ENCODE assay signal across 15 mouse cellular contexts in the genomic region with DNA sequence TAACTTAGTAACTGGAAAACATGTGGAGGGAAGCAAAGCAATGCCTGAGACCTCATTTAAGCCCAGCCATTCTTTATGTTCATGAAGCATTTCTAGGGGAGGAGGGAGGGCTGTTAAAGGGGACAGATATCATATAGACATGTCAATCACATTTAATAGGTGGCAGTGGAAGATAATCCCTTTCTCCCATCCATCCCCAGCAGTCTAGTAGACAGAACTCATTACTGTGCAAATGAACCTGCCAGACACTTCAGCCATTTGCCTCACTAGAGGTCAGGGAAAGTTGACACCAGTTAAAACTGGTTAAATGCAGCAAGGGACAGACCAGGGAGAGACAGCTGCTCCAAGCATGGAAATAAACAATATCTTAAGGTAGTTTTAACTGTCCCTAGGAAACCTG.
DNase-seq lines count a peak whose midpoint lies in the region; ATAC-seq and TF ChIP-seq lines count a peak whose summit lies in the region.
"Had no signal": no experiment of that assay in that cellular context is flagged by ENCODE, and none has a peak within 500 bp of the region (broad histone marks: within the 10 kb centered on the region; RNA-seq: fewer than 3 reads in every experiment).

No protein-coding gene starts in this region.

- H3K4me1 ChIP-seq in forebrain, embryonic 11.5 days (replicated peaks; ENCODE audit: control insufficient read depth, insufficient read depth, low read length): no peaks in the 10 kb centered on the region
- H3K4me1 ChIP-seq in forebrain, postnatal 0 days (ENCODE audit: insufficient read depth): no peaks in the 10 kb centered on the region
- H3K4me1 ChIP-seq in hindbrain, embryonic 13.5 days (replicated peaks): peaks cover 6% of the 10 kb centered on the region
- H3K4me1 ChIP-seq in midbrain, embryonic 13.5 days (replicated peaks): peaks cover 4% of the 10 kb centered on the region
- H3K4me1 ChIP-seq in thymus, adult 2 months (replicated peaks; ENCODE audit: control insufficient read depth, insufficient read depth, low read length): no peaks in the 10 kb centered on the region
- H3K4me1 ChIP-seq in intestine, postnatal 0 days (replicated peaks; ENCODE audit: control insufficient read depth, insufficient read depth, low read length): no peaks in the 10 kb centered on the region
- H3K4me1 ChIP-seq: heart, embryonic 13.5 days; liver, embryonic 13.5 days had no signal

- no peak overlapping the region for H3K9ac ChIP-seq in forebrain, embryonic 11.5 days (ENCODE audit: low read length)
- H3K9ac ChIP-seq in forebrain, postnatal 0 days: no peak overlapping the region
- H3K9ac ChIP-seq in hindbrain, embryonic 13.5 days: no peak overlapping the region
- no peak overlapping the region for H3K9ac ChIP-seq in midbrain, embryonic 13.5 days (replicated peaks)
- H3K9ac ChIP-seq in intestine, postnatal 0 days (ENCODE audit: low read depth, low read length): no peak overlapping the region
- H3K9ac ChIP-seq: heart, embryonic 13.5 days; liver, embryonic 13.5 days had no signal

- no peaks in the 10 kb centered on the region for H3K9me3 ChIP-seq in forebrain, embryonic 11.5 days (ENCODE audit: control insufficient read depth, low read length)
- H3K9me3 ChIP-seq in forebrain, postnatal 0 days (ENCODE audit: low read length): no peaks in the 10 kb centered on the region
- no peaks in the 10 kb centered on the region for H3K9me3 ChIP-seq in hindbrain, embryonic 13.5 days
- H3K9me3 ChIP-seq in midbrain, embryonic 13.5 days: no peaks in the 10 kb centered on the region
- no peaks in the 10 kb centered on the region for H3K9me3 ChIP-seq in intestine, postnatal 0 days (ENCODE audit: control insufficient read depth)
- H3K9me3 ChIP-seq: heart, embryonic 13.5 days; liver, embryonic 13.5 days had no signal

- TF ChIP-seq POLR2A in thymus, adult 2 months (IDR thresholded peaks at IDR 0.05; ENCODE audit: control insufficient read depth, extremely low read depth, insufficient read depth, low read length, poor library complexity): no peak

- DNase-seq in forebrain, embryonic 11.5 days (ENCODE audit: low spot score): no peak
- DNase-seq in forebrain, postnatal 0 days: no peak
- peak; percentile 83 for DNase-seq in embryo, embryonic 10.5 days (ENCODE audit: low spot score)
- DNase-seq in thymus, adult 2 months: no peak
- DNase-seq in adrenal gland, postnatal 4 days (ENCODE audit: low spot score in 2 of 2): no peak
- DNase-seq: gastrocnemius, adult 2 months; layer of hippocampus, adult 9-11 months; liver, embryonic 13.5 days; lung, postnatal 36 days; right cerebral cortex, postnatal 25 days had no signal

- peak; percentile 93 for ATAC-seq in forebrain, embryonic 11.5 days (replicated peaks; ENCODE audit: low FRiP score)
- no peak for ATAC-seq in forebrain, postnatal 0 days
- peak; percentile 80 for ATAC-seq in hindbrain, embryonic 13.5 days (ENCODE audit: low FRiP score)
- peak; percentile 95 for ATAC-seq in midbrain, embryonic 13.5 days
- ATAC-seq in intestine, postnatal 0 days: no peak

- no peak for TF ChIP-seq CTCF in forebrain, postnatal 0 days (IDR thresholded peaks at IDR 0.05; ENCODE audit: low read depth)
- no peak for TF ChIP-seq CTCF in thymus, adult 2 months (IDR thresholded peaks at IDR 0.05; ENCODE audit: borderline replicate concordance, control insufficient read depth, extremely low read depth, insufficient read depth, low read length, poor library complexity)
- TF ChIP-seq CTCF in intestine, postnatal 0 days (IDR thresholded peaks at IDR 0.05; ENCODE audit: low read depth): no peak

- no peak overlapping the region for H3K27ac ChIP-seq in forebrain, embryonic 11.5 days (ENCODE audit: low read depth, low read length)
- no peak overlapping the region for H3K27ac ChIP-seq in forebrain, postnatal 0 days (ENCODE audit: low read depth, low read length)
- peak overlapping the region; percentile 35; the same call in 1 of the 2 replicates for H3K27ac ChIP-seq in hindbrain, embryonic 13.5 days
- no peak overlapping the region for H3K27ac ChIP-seq in midbrain, embryonic 13.5 days
- no peak overlapping the region for H3K27ac ChIP-seq in thymus, adult 2 months (ENCODE audit: control insufficient read depth, insufficient read depth, low read length)
- H3K27ac ChIP-seq in intestine, postnatal 0 days (ENCODE audit: low read depth, low read length): no peak overlapping the region
- H3K27ac ChIP-seq: gastrocnemius, adult 2 months; heart, embryonic 13.5 days; liver, embryonic 13.5 days had no signal

- no peak overlapping the region for H3K4me3 ChIP-seq in forebrain, embryonic 11.5 days (ENCODE audit: low read depth, low read length)
- no peak overlapping the region for H3K4me3 ChIP-seq in forebrain, postnatal 0 days (ENCODE audit: low read depth, low read length)
- H3K4me3 ChIP-seq in hindbrain, embryonic 13.5 days: no peak overlapping the region
- no peak overlapping the region for H3K4me3 ChIP-seq in midbrain, embryonic 13.5 days (replicated peaks)
- no peak overlapping the region for H3K4me3 ChIP-seq in thymus, adult 2 months (ENCODE audit: control insufficient read depth, insufficient read depth, low read length)
- H3K4me3 ChIP-seq in intestine, postnatal 0 days (ENCODE audit: low read depth, low read length): no peak overlapping the region
- H3K4me3 ChIP-seq: gastrocnemius, adult 2 months; heart, embryonic 13.5 days; liver, embryonic 13.5 days had no signal

- H3K27me3 ChIP-seq in forebrain, embryonic 11.5 days (ENCODE audit: control insufficient read depth, insufficient read depth, low read length): no peaks in the 10 kb centered on the region
- H3K27me3 ChIP-seq in forebrain, postnatal 0 days (ENCODE audit: insufficient read depth, low read length): no peaks in the 10 kb centered on the region
- no peaks in the 10 kb centered on the region for H3K27me3 ChIP-seq in hindbrain, embryonic 13.5 days
- H3K27me3 ChIP-seq in midbrain, embryonic 13.5 days: no peaks in the 10 kb centered on the region
- H3K27me3 ChIP-seq in thymus, adult 2 months (ENCODE audit: control insufficient read depth, insufficient read depth, low read length): no peaks in the 10 kb centered on the region
- H3K27me3 ChIP-seq in intestine, postnatal 0 days (replicated peaks; ENCODE audit: control insufficient read depth, insufficient read depth, low read length): no peaks in the 10 kb centered on the region
- H3K27me3 ChIP-seq: heart, embryonic 13.5 days; liver, embryonic 13.5 days had no signal

- H3K36me3 ChIP-seq in forebrain, embryonic 11.5 days (ENCODE audit: control insufficient read depth, insufficient read depth, low read length): no peaks in the 10 kb centered on the region
- no peaks in the 10 kb centered on the region for H3K36me3 ChIP-seq in forebrain, postnatal 0 days (ENCODE audit: insufficient read depth)
- H3K36me3 ChIP-seq in hindbrain, embryonic 13.5 days: no peaks in the 10 kb centered on the region
- no peaks in the 10 kb centered on the region for H3K36me3 ChIP-seq in midbrain, embryonic 13.5 days
- H3K36me3 ChIP-seq in thymus, adult 2 months (ENCODE audit: control insufficient read depth, insufficient read depth, low read length): no peaks in the 10 kb centered on the region
- H3K36me3 ChIP-seq in intestine, postnatal 0 days (ENCODE audit: control insufficient read depth, insufficient read depth): no peaks in the 10 kb centered on the region
- H3K36me3 ChIP-seq: G1E; heart, embryonic 13.5 days; liver, embryonic 13.5 days had no signal

- no peak overlapping the region for H3K4me2 ChIP-seq in forebrain, embryonic 11.5 days (ENCODE audit: low read depth, low read length, severe bottlenecking)
- H3K4me2 ChIP-seq in forebrain, postnatal 0 days (ENCODE audit: low read depth): no peak overlapping the region
- no peak overlapping the region for H3K4me2 ChIP-seq in hindbrain, embryonic 13.5 days
- H3K4me2 ChIP-seq in midbrain, embryonic 13.5 days (replicated peaks): no peak overlapping the region
- no peak overlapping the region for H3K4me2 ChIP-seq in intestine, postnatal 0 days (replicated peaks; ENCODE audit: low read depth)
- H3K4me2 ChIP-seq: heart, embryonic 13.5 days; liver, embryonic 13.5 days had no signal

Comparison
In these comparisons a context has a peak if more than half of its experiments do, and no peak if none do; other contexts are left out.
1. ATAC-seq: peak in forebrain, embryonic 11.5 days (single experiment), hindbrain, embryonic 13.5 days (single experiment) and midbrain, embryonic 13.5 days (single experiment); none in forebrain, postnatal 0 days (single experiment) and intestine, postnatal 0 days (single experiment).